In genomic region chr15:102967312-102967510, GRCm38 (mm10) we compare ENCODE assay signal across 11 mouse cellular contexts. TPM values are rescaled to one million over a fixed set of nuclear protein-coding genes. Genes with fewer than 3 reads are reported as not detected.
DNase-seq lines count a peak whose midpoint lies in the region; ATAC-seq and TF ChIP-seq lines count a peak whose summit lies in the region.
"Had no signal": no experiment of that assay in that cellular context is flagged by ENCODE, and none has a peak within 500 bp of the region (broad histone marks: within the 10 kb centered on the region; RNA-seq: fewer than 3 reads in every experiment).

Gene Hoxc5, plus strand, starts transcription at chr15:102967443.

- no peak for ATAC-seq in hindbrain, postnatal 0 days
- no peak for ATAC-seq in embryonic facial prominence, embryonic 15.5 days (ENCODE audit: insufficient number of reproducible peaks, low FRiP score, low TSS enrichment, low read depth)
- no peak for ATAC-seq in erythroblast, adult 5-6 weeks (replicated peaks; ENCODE audit: low FRiP score, poor library complexity, severe bottlenecking)

- H3K9ac ChIP-seq in hindbrain, postnatal 0 days (replicated peaks; ENCODE audit: low read length), result no peak within 1 kb of the TSS
- peak within 1 kb of the TSS; percentile 15; the same call in 1 of the 2 replicates for H3K9ac ChIP-seq in CH12.LX (ENCODE audit: insufficient read depth, low read depth)
- no peak within 1 kb of the TSS for H3K9ac ChIP-seq in embryonic facial prominence, embryonic 15.5 days

- no peak for TF ChIP-seq EP300 in CH12.LX (IDR thresholded peaks at IDR 0.05; ENCODE audit: low read length)

- H3K27ac ChIP-seq in hindbrain, embryonic 10.5 days, result no peak within 1 kb of the TSS
- H3K27ac ChIP-seq in hindbrain, postnatal 0 days, result no peak within 1 kb of the TSS
- H3K27ac ChIP-seq in CH12.LX (ENCODE audit: insufficient read depth, low read depth), result no peak within 1 kb of the TSS
- H3K27ac ChIP-seq in embryonic facial prominence, embryonic 15.5 days (replicated peaks), result no peak within 1 kb of the TSS
- peak within 1 kb of the TSS; percentile 93 for H3K27ac ChIP-seq in limb, embryonic 10.5 days

- TF ChIP-seq RAD21 in CH12.LX (IDR thresholded peaks at IDR 0.05; ENCODE audit: low read depth, low read length), result no peak

- H3K4me2 ChIP-seq in hindbrain, postnatal 0 days (ENCODE audit: low read depth, low read length), result no peak within 1 kb of the TSS
- H3K4me2 ChIP-seq in CH12.LX (ENCODE audit: insufficient read depth, low read depth, poor library complexity, severe bottlenecking), result peak within 1 kb of the TSS; percentile 74
- H3K4me2 ChIP-seq in embryonic facial prominence, embryonic 15.5 days (replicated peaks), result peak within 1 kb of the TSS; percentile 32

- H3K4me1 ChIP-seq in hindbrain, embryonic 10.5 days (replicated peaks), result no peaks in the 10 kb centered on the region; the same call in 1 of the 2 replicates
- no peaks in the 10 kb centered on the region for H3K4me1 ChIP-seq in hindbrain, postnatal 0 days (ENCODE audit: insufficient read depth, low read length)
- H3K4me1 ChIP-seq in CH12.LX (ENCODE audit: control insufficient read depth in 1 of 2, insufficient read depth in 2 of 2), result peaks cover 9 to 28% of the 10 kb centered on the region in 2 experiments
- peaks cover 8% of the 10 kb centered on the region; the same call in 1 of the 2 replicates for H3K4me1 ChIP-seq in embryonic facial prominence, embryonic 15.5 days
- H3K4me1 ChIP-seq in limb, embryonic 10.5 days, result peaks cover 39% of the 10 kb centered on the region

- H3K9me3 ChIP-seq in hindbrain, embryonic 10.5 days, result no peaks in the 10 kb centered on the region
- H3K9me3 ChIP-seq in hindbrain, postnatal 0 days (ENCODE audit: low read length), result no peaks in the 10 kb centered on the region
- H3K9me3 ChIP-seq in CH12.LX (replicated peaks; ENCODE audit: low read length), result no peaks in the 10 kb centered on the region
- no peaks in the 10 kb centered on the region for H3K9me3 ChIP-seq in embryonic facial prominence, embryonic 15.5 days (replicated peaks)
- no peaks in the 10 kb centered on the region for H3K9me3 ChIP-seq in limb, embryonic 10.5 days (replicated peaks)

- DNase-seq in hindbrain, embryonic 10.5 days (ENCODE audit: low spot score), result no peak
- DNase-seq in hindbrain, postnatal 0 days (ENCODE audit: low spot score), result no peak
- DNase-seq in CH12.LX (ENCODE audit: extremely low read depth), result no peak
- no peak for DNase-seq in limb, embryonic 10.5 days (ENCODE audit: low spot score)
- DNase-seq in layer of hippocampus, adult 18-20 months (ENCODE audit: low spot score in 2 of 2), result no peak
- no peak for DNase-seq in cerebellum, adult 18-20 months

- dilution Hi-C loops in CH12.LX (cut with MboI; ENCODE audit: extremely low pct_ligation_motif_present, extremely low pct_unique_long_range_greater_than_20kb, low sequenced_read_pairs), result no loop called here

- peaks cover 100% of the 10 kb centered on the region for H3K27me3 ChIP-seq in hindbrain, embryonic 10.5 days (ENCODE audit: insufficient read depth, poor library complexity, severe bottlenecking)
- H3K27me3 ChIP-seq in hindbrain, postnatal 0 days (ENCODE audit: insufficient read depth, low read length), result peaks cover 98% of the 10 kb centered on the region
- peaks cover 95% of the 10 kb centered on the region for H3K27me3 ChIP-seq in CH12.LX (replicated peaks)
- H3K27me3 ChIP-seq in embryonic facial prominence, embryonic 15.5 days, result peaks cover 99% of the 10 kb centered on the region
- H3K27me3 ChIP-seq in limb, embryonic 10.5 days (ENCODE audit: low read depth, poor library complexity, severe bottlenecking), result peaks cover 100% of the 10 kb centered on the region

- peak within 1 kb of the TSS; percentile 31 for H3K4me3 ChIP-seq in hindbrain, embryonic 10.5 days
- H3K4me3 ChIP-seq in hindbrain, postnatal 0 days (ENCODE audit: low read length), result no peak within 1 kb of the TSS
- H3K4me3 ChIP-seq in CH12.LX (replicated peaks in 1 of 3; ENCODE audit: low read depth in 2 of 3, low read length in 2 of 3, poor library complexity in 1 of 3), result peak within 1 kb of the TSS in 2 of 3 experiments; percentile 21 to 23
- peak within 1 kb of the TSS; percentile 21 for H3K4me3 ChIP-seq in embryonic facial prominence, embryonic 15.5 days (replicated peaks)
- H3K4me3 ChIP-seq in limb, embryonic 10.5 days, result peak within 1 kb of the TSS; percentile 58

- 2% methylated on average over 12 of the region's 12 CpGs for WGBS in hindbrain, embryonic 10.5 days
- WGBS in hindbrain, postnatal 0 days, result 4% methylated on average over 12 of the region's 12 CpGs
- WGBS in embryonic facial prominence, embryonic 15.5 days, result 5% methylated on average over 12 of the region's 12 CpGs
- WGBS in limb, embryonic 10.5 days, result 3% methylated on average over 12 of the region's 12 CpGs

- no peaks in the 10 kb centered on the region for H3K79me2 ChIP-seq in CH12.LX (replicated peaks; ENCODE audit: control insufficient read depth, extremely low read depth, insufficient read depth, poor library complexity, severe bottlenecking)

- H3K36me3 ChIP-seq in hindbrain, embryonic 10.5 days, result no peaks in the 10 kb centered on the region
- H3K36me3 ChIP-seq in hindbrain, postnatal 0 days (ENCODE audit: insufficient read depth, low read length), result no peaks in the 10 kb centered on the region
- H3K36me3 ChIP-seq in CH12.LX (replicated peaks in 1 of 2; ENCODE audit: control insufficient read depth in 1 of 2, insufficient read depth in 1 of 2, low read length in 1 of 2), result no peaks in the 10 kb centered on the region
- no peaks in the 10 kb centered on the region for H3K36me3 ChIP-seq in embryonic facial prominence, embryonic 15.5 days
- no peaks in the 10 kb centered on the region for H3K36me3 ChIP-seq in limb, embryonic 10.5 days

- in situ Hi-C loops in CH12.LX (cut with MboI; ENCODE audit: low pct_ligation_motif_present, low pct_unique_long_range_greater_than_20kb, low sequenced_read_pairs), result no loop called here

- no peak for TF ChIP-seq CTCF in hindbrain, postnatal 0 days (IDR thresholded peaks at IDR 0.05; ENCODE audit: low read depth)
- no peak for TF ChIP-seq CTCF in CH12.LX (conservative IDR thresholded peaks at IDR 0.05 in 1 of 2, IDR thresholded peaks at IDR 0.05 in 1 of 2; ENCODE audit: low read depth in 2 of 2, low read length in 2 of 2)

- TF ChIP-seq POLR2A in CH12.LX (IDR thresholded peaks at IDR 0.05; ENCODE audit: low read depth, low read length), result no peak

TF ChIP-seq in CH12.LX, 34 proteins besides CTCF, POLR2A, EP300 and RAD21:
- no peak for TF ChIP-seq ZKSCAN1 (IDR thresholded peaks at IDR 0.05; ENCODE audit: borderline replicate concordance, low read depth, low read length)
- no peak for TF ChIP-seq USF2 (conservative IDR thresholded peaks at IDR 0.05; ENCODE audit: low read depth, low read length)
- TF ChIP-seq IRF4 (IDR thresholded peaks at IDR 0.05; ENCODE audit: low read depth, low read length), result no peak
- no peak for TF ChIP-seq ZNF384 (IDR thresholded peaks at IDR 0.05; ENCODE audit: low read depth, low read length)
- no peak for TF ChIP-seq HCFC1 (IDR thresholded peaks at IDR 0.05; ENCODE audit: low read depth, low read length)
- TF ChIP-seq USF1 (IDR thresholded peaks at IDR 0.05; ENCODE audit: low read depth, low read length), result no peak
- no peak for TF ChIP-seq RCOR1 (conservative IDR thresholded peaks at IDR 0.05; ENCODE audit: low read depth, low read length)
- TF ChIP-seq BHLHE40 (IDR thresholded peaks at IDR 0.05; ENCODE audit: low read depth, low read length), result no peak
- no peak for TF ChIP-seq MAZ (IDR thresholded peaks at IDR 0.05; ENCODE audit: low read depth, low read length)
- TF ChIP-seq E2F4 (IDR thresholded peaks at IDR 0.05; ENCODE audit: insufficient replicate concordance, low read depth, low read length), result no peak
- no peak for TF ChIP-seq POLR2AphosphoS2 (IDR thresholded peaks at IDR 0.05; ENCODE audit: low read depth, low read length)
- no peak for TF ChIP-seq TCF12 (IDR thresholded peaks at IDR 0.05; ENCODE audit: low read depth, low read length)
- TF ChIP-seq MAX (IDR thresholded peaks at IDR 0.05; ENCODE audit: low read length), result no peak
- TF ChIP-seq UBTF (IDR thresholded peaks at IDR 0.05; ENCODE audit: low read depth, low read length), result no peak
- no peak for TF ChIP-seq MXI1 (IDR thresholded peaks at IDR 0.05; ENCODE audit: low read depth, low read length)
- no peak for TF ChIP-seq CHD2 (IDR thresholded peaks at IDR 0.05; ENCODE audit: low read length)
- TF ChIP-seq PAX5 (IDR thresholded peaks at IDR 0.05; ENCODE audit: low read length), result no peak

RNA-seq across cellular contexts. Expression of gene Hoxc5, which starts in this region (rescaled TPM):
- 0.37 and 10.8 TPM in 2 replicates for polyA plus RNA-seq in hindbrain, embryonic 10.5 days (2016; fragmentation: Nextera tagmentation; extraction: Ambion mirVana)
- total RNA-seq in hindbrain, postnatal 0 days (2014; rRNA removed), result 5.4 and 8.7 TPM in 2 replicates
- 6.4 and 7.3 TPM in 2 replicates for polyA plus RNA-seq in hindbrain, postnatal 0 days (2015; fragmentation: Nextera tagmentation; extraction: Ambion mirVana)
- total RNA-seq in CH12.LX (2012; rRNA removed) (not detected in 2 replicates), CH12.LX (2014; rRNA removed) (0.15 TPM in 1 of 2 replicates, not detected in the other)
- 0.16 and 0.22 TPM in 2 replicates for polyA plus RNA-seq in CH12.LX (2012; ENCODE audit: insufficient read length, low read depth)
- polyA plus RNA-seq in embryonic facial prominence, embryonic 15.5 days (2015; fragmentation: Nextera tagmentation; extraction: Ambion mirVana), result 2.0 and 2.1 TPM in 2 replicates
- polyA plus RNA-seq in limb, embryonic 10.5 days (2016; fragmentation: Nextera tagmentation; extraction: Ambion mirVana), result 10.6 and 12.7 TPM in 2 replicates
- not detected in 2 replicates for total RNA-seq in erythroblast, adult 5-6 weeks (2015; ENCODE audit: low replicate concordance)
- not detected in 2 replicates for total RNA-seq in erythroblast, adult 5-6 weeks (2017; ENCODE audit: low replicate concordance)
- total RNA-seq in layer of hippocampus, adult 18-20 months (2021), result not detected
- total RNA-seq: hematopoietic stem cell, adult 5-6 weeks; left cerebral cortex, postnatal 25 days; neutrophil, adult 5-6 weeks had no signal
